Mouse (Mus musculus) thymus, postnatal 10 days (tissue): ENCODE results near the gene Tpmt.

Source experiments
- DNase-seq, 2 experiments: peaks; one replicate each; pipeline ENCODE4 v3.0.0; 2021; ENCODE audit warnings: low spot score in 2 of 2

Tpmt gene

GRCm38 (mm10) chr13:46979836-46980490 lies 64.6 kb downstream of the Tpmt start:
- DNase-seq, result no peak

GRCm38 (mm10) chr13:46976532-46976931 lies 68.0 kb downstream of the Tpmt start:
- no peak for DNase-seq

GRCm38 (mm10) chr13:46975930-46976329 lies 68.6 kb downstream of the Tpmt start:
- DNase-seq, result no peak

- no peak for DNase-seq
Observed at GRCm38 (mm10) chr13:46975031-46975551, 69.4 kb downstream of the Tpmt start.
